Mouse (Mus musculus): ENCODE data around the gene Pik3ap1.

GRCm38 (mm10) chr19:41329961-41330360 lies 54.9 kb downstream of the Pik3ap1 start:
- TF ChIP-seq CTCF (IDR thresholded peaks at IDR 0.05; ENCODE audit: extremely low read depth, insufficient read depth, insufficient read length, insufficient replicate concordance) (no peak), POLR2A (IDR thresholded peaks at IDR 0.05; ENCODE audit: low read depth, low read length) (no peak)

Measured in spleen, adult 2 months (tissue).